Mouse (Mus musculus): ENCODE measurements around the gene Pfkm.

- TF ChIP-seq CTCF (IDR thresholded peaks at IDR 0.05; ENCODE audit: low read depth) (no peak), EP300 (IDR thresholded peaks at IDR 0.05; ENCODE audit: low read depth) (no peak)
Measured at GRCm38 (mm10) chr15:98155272-98155671, 62.9 kb downstream of the Pfkm start.

Measured in liver, postnatal 0 days (tissue).